Mouse (Mus musculus) testis, adult 2 months (tissue): ENCODE measurements around the gene Ngfr. TPM values are rescaled to one million over a fixed set of nuclear protein-coding genes. Genes with fewer than 3 reads are reported as not detected.
A peak's percentile ranks its signal among the peaks of the same experiment; 100 is the strongest.

Source experiments
- H3K27ac ChIP-seq: fragments of 200-500 bp; 2 replicates; pipeline ENCODE4 v1.5.1; 2012; ENCODE audit warnings: low read depth, low read length; ENCODE audit not compliant: control insufficient read depth, insufficient read depth
- H3K27me3 ChIP-seq: fragments of 200-500 bp; 2 replicates; pipeline ENCODE4 v1.6.1; 2012; ENCODE audit warnings: mild to moderate bottlenecking, low read length, moderate library complexity; ENCODE audit not compliant: control insufficient read depth, insufficient read depth
- H3K36me3 ChIP-seq: fragments of 200-500 bp; 2 replicates; pipeline ENCODE4 v1.6.1; 2012; ENCODE audit warnings: mild to moderate bottlenecking, low read length; ENCODE audit not compliant: control insufficient read depth, insufficient read depth
- H3K4me1 ChIP-seq: fragments of 200-500 bp; 2 replicates; pipeline ENCODE4 v1.6.1; 2012; ENCODE audit warnings: low read length; ENCODE audit not compliant: control insufficient read depth, insufficient read depth
- H3K4me3 ChIP-seq: fragments of 200-500 bp; 2 replicates; pipeline ENCODE4 v1.5.1; 2012; ENCODE audit warnings: low read depth, mild to moderate bottlenecking, low read length, moderate library complexity, mixed read lengths; ENCODE audit not compliant: control insufficient read depth
- CTCF ChIP-seq: fragments of 200-500 bp; IDR thresholded peaks from 2 replicates; pipeline ENCODE4 v1.5.1; 2012; ENCODE audit warnings: low read depth, mild to moderate bottlenecking, inconsistent platforms, low read length, moderate library complexity; ENCODE audit not compliant: control insufficient read depth, insufficient read depth, insufficient replicate concordance
- POLR2A ChIP-seq: fragments of 200-500 bp; IDR thresholded peaks from 2 replicates; pipeline ENCODE4 v1.6.1; 2012; ENCODE audit warnings: low read depth, mild to moderate bottlenecking, inconsistent platforms, low read length, moderate library complexity; ENCODE audit not compliant: control insufficient read depth
- polyA plus RNA-seq: library from polyadenylated mRNA; depleted of rRNA; stranded (reverse); fragments of >200 nt; gene quantifications from 2 replicates; pipeline ENCODE4 v1.2.3, GENCODE M21; 2012

The Ngfr gene
- polyA plus RNA-seq, 1 experiment, result 16.3 TPM

DNA sequence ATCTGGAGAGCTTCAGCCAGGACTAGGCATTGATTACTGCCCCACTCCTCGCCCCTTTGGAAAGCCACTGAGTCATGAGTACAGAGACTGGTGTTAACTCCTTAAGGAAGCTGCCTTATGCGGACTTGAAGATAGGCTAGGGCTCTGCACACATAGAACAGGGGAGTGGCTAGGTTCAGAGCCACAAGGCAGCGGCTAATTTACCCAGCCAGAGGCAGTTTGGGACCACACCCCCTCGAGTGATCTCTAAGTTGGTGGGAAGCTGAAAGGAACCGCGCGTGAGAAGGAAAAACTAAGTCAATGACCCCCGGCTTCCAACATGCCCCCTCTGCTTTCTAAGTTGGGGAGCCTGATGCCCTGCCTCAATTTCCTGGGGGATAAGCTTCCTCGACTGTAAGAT lies 2.9 kb downstream of the Ngfr start:
- Histone ChIP-seq H3K27ac (no peak overlapping the region), H3K27me3 (peaks cover 3% of the 10 kb centered on the region; the same call in 1 of the 2 replicates), H3K36me3 (no peaks in the 10 kb centered on the region), H3K4me3 (no peak overlapping the region), H3K4me1 (peaks cover 19% of the 10 kb centered on the region)
- TF ChIP-seq POLR2A, result no peak

- Histone ChIP-seq H3K4me3 (no peak overlapping the region), H3K27ac (no peak overlapping the region), H3K36me3 (no peaks in the 10 kb centered on the region), H3K4me1 (peaks cover 20% of the 10 kb centered on the region), H3K27me3 (peaks cover 3% of the 10 kb centered on the region; the same call in 1 of the 2 replicates)
- TF ChIP-seq POLR2A (no peak), CTCF (no peak)
These were observed 4.1 kb downstream of the Ngfr start for GRCm38 (mm10) chr11:95583396-95583795.

- TF ChIP-seq POLR2A (no peak), CTCF (no peak)
- Histone ChIP-seq H3K4me1 (peaks cover 26% of the 10 kb centered on the region), H3K27ac (no peak overlapping the region), H3K27me3 (peaks cover 3% of the 10 kb centered on the region; the same call in 1 of the 2 replicates), H3K4me3 (no peak overlapping the region), H3K36me3 (no peaks in the 10 kb centered on the region)
These were observed 5.3 kb downstream of the Ngfr start for GRCm38 (mm10) chr11:95582193-95582592.

- Histone ChIP-seq H3K27ac (no peak overlapping the region), H3K4me3 (no peak overlapping the region), H3K27me3 (no peaks in the 10 kb centered on the region), H3K4me1 (peaks cover 9% of the 10 kb centered on the region), H3K36me3 (no peaks in the 10 kb centered on the region)
- TF ChIP-seq CTCF, result no peak
- no peak for TF ChIP-seq POLR2A
These were observed 8.1 kb downstream of the Ngfr start for GRCm38 (mm10) chr11:95579455-95579854.

DNA sequence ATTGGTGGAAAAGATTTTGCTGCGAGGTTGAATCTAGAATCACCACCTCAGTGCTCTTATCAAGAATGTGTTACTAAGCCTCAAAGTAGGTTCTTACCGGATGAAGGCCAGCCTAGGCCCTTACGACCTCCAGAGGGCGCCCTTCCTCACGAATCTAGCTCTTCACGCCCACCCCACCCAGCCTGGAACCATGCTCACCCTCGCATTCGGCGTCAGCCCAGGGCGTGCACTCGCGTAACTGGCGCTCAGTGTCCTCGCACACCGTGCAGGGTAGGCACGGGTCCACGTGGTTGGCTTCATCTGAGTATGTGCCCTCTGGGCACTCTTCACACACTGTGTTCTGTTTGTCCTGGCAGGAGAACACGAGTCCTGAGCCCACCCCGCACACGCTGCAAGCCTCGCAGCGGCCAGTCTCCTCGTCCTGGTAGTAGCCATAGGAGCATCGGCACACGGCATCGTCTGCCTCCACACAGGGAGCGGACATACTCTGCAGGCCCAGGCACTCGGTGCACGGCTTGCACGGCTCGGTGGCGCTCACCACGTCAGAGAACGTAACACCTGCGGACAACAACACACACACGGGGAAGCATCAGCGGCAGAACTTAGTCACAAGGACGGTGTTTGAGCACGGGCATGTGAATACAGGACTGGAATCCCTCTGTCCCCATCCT lies 9.6 kb downstream of the Ngfr start:
- H3K4me1 ChIP-seq, result peaks cover 9% of the 10 kb centered on the region
- H3K4me3 ChIP-seq, result peak overlapping the region; percentile 64
- H3K27me3 ChIP-seq, result no peaks in the 10 kb centered on the region
- no peaks in the 10 kb centered on the region for H3K36me3 ChIP-seq
- no peak overlapping the region for H3K27ac ChIP-seq
- no peak; the same call in 1 of the 2 replicates for TF ChIP-seq POLR2A
- peak; percentile 94; the same call in 1 of the 2 replicates for TF ChIP-seq CTCF

DNA sequence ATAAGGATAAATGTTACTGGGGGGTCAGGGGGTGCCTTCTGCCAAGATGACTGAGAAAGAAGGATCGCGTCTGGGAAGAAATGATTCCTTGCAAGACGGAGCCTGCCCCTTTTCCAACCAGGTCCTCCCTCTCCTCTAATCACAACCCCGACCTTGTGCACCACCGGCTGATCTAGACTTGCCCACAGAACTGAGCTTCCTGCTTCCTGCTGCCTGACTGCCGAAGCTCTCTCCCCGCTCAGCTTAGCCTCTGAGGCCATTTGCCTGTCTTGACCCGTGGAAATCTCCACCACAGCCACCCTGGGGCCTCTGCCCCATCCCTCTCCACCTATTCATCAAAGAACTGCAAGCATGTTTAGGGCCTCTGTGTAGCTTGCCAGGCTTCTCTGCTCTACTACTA lies 11.2 kb downstream of the Ngfr start:
- H3K27ac ChIP-seq, result no peak overlapping the region
- H3K36me3 ChIP-seq, result no peaks in the 10 kb centered on the region
- peaks cover 9% of the 10 kb centered on the region for H3K4me1 ChIP-seq
- H3K4me3 ChIP-seq, result no peak overlapping the region
- no peaks in the 10 kb centered on the region for H3K27me3 ChIP-seq
- TF ChIP-seq CTCF (no peak), POLR2A (no peak)

GRCm38 (mm10) chr11:95575791-95576190 lies 11.7 kb downstream of the Ngfr start:
- no peak overlapping the region for H3K27ac ChIP-seq
- no peak overlapping the region for H3K4me3 ChIP-seq
- H3K36me3 ChIP-seq, result no peaks in the 10 kb centered on the region
- H3K4me1 ChIP-seq, result peaks cover 11% of the 10 kb centered on the region
- TF ChIP-seq CTCF, result no peak
- TF ChIP-seq POLR2A, result no peak
- no peaks in the 10 kb centered on the region for H3K27me3 ChIP-seq

- TF ChIP-seq CTCF (no peak), POLR2A (no peak)
- no peaks in the 10 kb centered on the region for H3K27me3 ChIP-seq
- no peak overlapping the region for H3K4me3 ChIP-seq
- H3K27ac ChIP-seq, result no peak overlapping the region
- peaks cover 14% of the 10 kb centered on the region for H3K4me1 ChIP-seq
- H3K36me3 ChIP-seq, result no peaks in the 10 kb centered on the region
These were observed 12.7 kb downstream of the Ngfr start for GRCm38 (mm10) chr11:95574786-95575334.
